Mouse (Mus musculus) embryonic facial prominence, embryonic 12.5 days (tissue): ENCODE results near the gene Cyp2c38. TPM values are rescaled to one million over a fixed set of nuclear protein-coding genes. Genes with fewer than 3 reads are reported as not detected.
"Not testable (repeated sequence)": the region's sequence is repeated elsewhere in the genome, so short reads cannot be mapped to it uniquely, and the experiment has no call there.

Experiments
- ATAC-seq: fragments of 200-750 bp; cut with Nextera tagmentation; 2 replicates; pipeline ENCODE4 v1.8.0; 2017; ENCODE audit not compliant: insufficient number of reproducible peaks, insufficient read depth, low FRiP score, low TSS enrichment
- H3K27ac ChIP-seq: fragments of 300-500 bp; sonication (generic); 2 replicates; pipeline ENCODE4 v1.5.1; 2016; ENCODE audit warnings: mild to moderate bottlenecking
- H3K27me3 ChIP-seq: fragments of 300-500 bp; sonication (generic); 2 replicates; pipeline ENCODE4 v1.6.1; 2016; ENCODE audit warnings: mild to moderate bottlenecking, moderate library complexity
- H3K36me3 ChIP-seq: fragments of 300-500 bp; sonication (generic); 2 replicates; pipeline ENCODE4 v1.6.1; 2016; ENCODE audit warnings: mild to moderate bottlenecking
- H3K4me1 ChIP-seq: fragments of 300-500 bp; sonication (generic); 2 replicates; pipeline ENCODE4 v1.6.1; 2016
- H3K4me2 ChIP-seq: fragments of 300-500 bp; sonication (generic); replicated peaks from 2 replicates; pipeline ENCODE4 v1.6.1; 2016; ENCODE audit warnings: mild to moderate bottlenecking, moderate library complexity
- H3K4me3 ChIP-seq: fragments of 300-500 bp; sonication (generic); 2 replicates; pipeline ENCODE4 v1.5.1; 2016; ENCODE audit warnings: mild to moderate bottlenecking
- H3K9ac ChIP-seq: fragments of 300-500 bp; sonication (generic); 2 replicates; pipeline ENCODE4 v1.6.1; 2016; ENCODE audit warnings: mild to moderate bottlenecking, moderate library complexity
- H3K9me3 ChIP-seq: fragments of 300-500 bp; sonication (generic); 2 replicates; pipeline ENCODE4 v1.6.1; 2016; ENCODE audit warnings: mild to moderate bottlenecking, moderate library complexity
- WGBS: fragments of 180-500 bp; shearing (Covaris S2); methylation state at CpG from one replicate; pipeline ENCODE4 v1.1.7; 2016; 5-methylcytosine and 5-hydroxymethylcytosine counted together
- polyA plus RNA-seq: library from polyadenylated mRNA; unstranded; fragments of >200 nt; fragmentation: Nextera tagmentation; extraction: Ambion mirVana; gene quantifications from 2 replicates; pipeline ENCODE4 v1.2.1, GENCODE M21; 2016

Cyp2c38 gene
- polyA plus RNA-seq = not detected in 2 replicates

- 0 out of 2 replicates have a peak, but pooled peaks cover 3% of the 10 kb centered on the region for H3K9me3 ChIP-seq
- no peaks in the 10 kb centered on the region for H3K27me3 ChIP-seq
- no peak within 1 kb of the TSS for H3K9ac ChIP-seq
- H3K36me3 ChIP-seq = no peaks in the 10 kb centered on the region
- 93% methylated on average over 1 of the region's 1 CpGs for WGBS
- no peak for ATAC-seq
- no peak within 1 kb of the TSS for H3K27ac ChIP-seq
- no peak within 1 kb of the TSS for H3K4me2 ChIP-seq
- no peak within 1 kb of the TSS for H3K4me3 ChIP-seq
- H3K4me1 ChIP-seq = no peaks in the 10 kb centered on the region
Measured at GRCm38 (mm10) chr19:39462941-39463340, at the start of gene Cyp2c38. TSS of gene Cyp2c38 (minus strand) at chr19:39463075.

- WGBS = 82% methylated on average over 4 of the region's 4 CpGs
- Histone ChIP-seq H3K36me3 (no peaks in the 10 kb centered on the region), H3K9ac (no peak within 1 kb of the TSS), H3K4me3 (no peak within 1 kb of the TSS), H3K4me1 (no peaks in the 10 kb centered on the region), H3K27ac (no peak within 1 kb of the TSS), H3K9me3 (0 out of 2 replicates have a peak, but pooled peaks cover 7% of the 10 kb centered on the region), H3K27me3 (no peaks in the 10 kb centered on the region), H3K4me2 (no peak within 1 kb of the TSS)
- ATAC-seq = no peak
Measured at GRCm38 (mm10) chr19:39510534-39510933, 47.7 kb upstream of the Cyp2c38 start, which contains the start of gene Cyp2c39. TSS of gene Cyp2c39 (plus strand) at chr19:39510862.

- Histone ChIP-seq H3K27ac (no peak overlapping the region), H3K9ac (no peak overlapping the region), H3K4me3 (no peak overlapping the region), H3K4me2 (no peak overlapping the region), H3K9me3 (0 out of 2 replicates have a peak, but pooled peaks cover 7% of the 10 kb centered on the region), H3K36me3 (no peaks in the 10 kb centered on the region), H3K27me3 (no peaks in the 10 kb centered on the region), H3K4me1 (no peaks in the 10 kb centered on the region)
- WGBS = 69% methylated on average over 1 of the region's 1 CpGs
- ATAC-seq = no peak
Measured at GRCm38 (mm10) chr19:39509533-39509932, 46.7 kb upstream of the Cyp2c38 start.

- no peak overlapping the region for H3K27ac ChIP-seq
- no peak for ATAC-seq
Measured at GRCm38 (mm10) chr19:39506341-39506740, 43.5 kb upstream of the Cyp2c38 start.

GRCm38 (mm10) chr19:39483961-39484360, 21.1 kb upstream of the Cyp2c38 start:
- not testable (repeated sequence) for H3K36me3 ChIP-seq, H3K4me3 ChIP-seq, H3K27ac ChIP-seq, ATAC-seq, H3K9ac ChIP-seq, H3K4me1 ChIP-seq, H3K9me3 ChIP-seq, H3K27me3 ChIP-seq, H3K4me2 ChIP-seq
- 90% methylated on average over 1 of the region's 1 CpGs for WGBS

More at GRCm38 (mm10) chr19:39506341-39506740, 43.5 kb upstream of the Cyp2c38 start:
- Histone ChIP-seq H3K9me3 (0 out of 2 replicates have a peak, but pooled peaks cover 7% of the 10 kb centered on the region), H3K4me2 (no peak overlapping the region), H3K4me1 (no peaks in the 10 kb centered on the region), H3K27me3 (no peaks in the 10 kb centered on the region), H3K36me3 (no peaks in the 10 kb centered on the region), H3K4me3 (no peak overlapping the region), H3K9ac (no peak overlapping the region)

- ATAC-seq = no peak
- H3K4me1 ChIP-seq = no peaks in the 10 kb centered on the region
Measured at GRCm38 (mm10) chr19:39463923-39464322, 1.0 kb upstream of the Cyp2c38 start.

More at GRCm38 (mm10) chr19:39463923-39464322, 1.0 kb upstream of the Cyp2c38 start:
- H3K9me3 ChIP-seq = 0 out of 2 replicates have a peak, but pooled peaks cover 3% of the 10 kb centered on the region
- H3K36me3 ChIP-seq = no peaks in the 10 kb centered on the region
- no peak overlapping the region for H3K27ac ChIP-seq
- H3K4me3 ChIP-seq = no peak overlapping the region
- no peaks in the 10 kb centered on the region for H3K27me3 ChIP-seq
- H3K4me2 ChIP-seq = no peak overlapping the region
- no peak overlapping the region for H3K9ac ChIP-seq

Other genes with a start within 250 kb of the Cyp2c38 start
- gene Cyp2c29, start 193.7 kb downstream of the Cyp2c38 start, polyA plus RNA-seq = not detected in 2 replicates
- not detected in 2 replicates for gene Cyp2c39, start 47.8 kb upstream of the Cyp2c38 start, polyA plus RNA-seq
- not detected in 2 replicates for gene Cyp2c67, start 186.0 kb upstream of the Cyp2c38 start, polyA plus RNA-seq